Mouse (Mus musculus) Muller cell, postnatal 12 days (primary cell): ENCODE results near the gene Rai14.
"Not testable (repeated sequence)": the region's sequence is repeated elsewhere in the genome, so short reads cannot be mapped to it uniquely, and the experiment has no call there.

Experiments
- DNase-seq: peaks from one replicate; pipeline ENCODE4 v3.0.0-alpha.2; 2015; ENCODE audit errors: inconsistent ontology term

Rai14 gene

GRCm38 (mm10) chr15:10534591-10534990 lies 179.8 kb downstream of the Rai14 start:
- no peak for DNase-seq

GRCm38 (mm10) chr15:10533361-10533760 lies 181.1 kb downstream of the Rai14 start:
- DNase-seq: not testable (repeated sequence)

- no peak for DNase-seq
These were observed 183.1 kb downstream of the Rai14 start for GRCm38 (mm10) chr15:10531352-10531751.

- DNase-seq: peak; percentile 91
These were observed 188.5 kb downstream of the Rai14 start for GRCm38 (mm10) chr15:10525896-10526295.
